Mouse (Mus musculus) lung, adult 2 months (tissue): ENCODE data around the gene Prrx1.

Experiments used
- CTCF ChIP-seq: fragments of 200-500 bp; IDR thresholded peaks from 2 replicates; pipeline ENCODE4 v1.5.1; 2011; ENCODE audit warnings: mild to moderate bottlenecking, low read length, control low read depth; ENCODE audit not compliant: insufficient read depth
- POLR2A ChIP-seq: fragments of 200-500 bp; IDR thresholded peaks from 2 replicates; pipeline ENCODE4 v1.6.1; 2011; ENCODE audit warnings: low read depth, mild to moderate bottlenecking, control low read depth, low read length, borderline replicate concordance; ENCODE audit errors: extremely low read depth

DNA sequence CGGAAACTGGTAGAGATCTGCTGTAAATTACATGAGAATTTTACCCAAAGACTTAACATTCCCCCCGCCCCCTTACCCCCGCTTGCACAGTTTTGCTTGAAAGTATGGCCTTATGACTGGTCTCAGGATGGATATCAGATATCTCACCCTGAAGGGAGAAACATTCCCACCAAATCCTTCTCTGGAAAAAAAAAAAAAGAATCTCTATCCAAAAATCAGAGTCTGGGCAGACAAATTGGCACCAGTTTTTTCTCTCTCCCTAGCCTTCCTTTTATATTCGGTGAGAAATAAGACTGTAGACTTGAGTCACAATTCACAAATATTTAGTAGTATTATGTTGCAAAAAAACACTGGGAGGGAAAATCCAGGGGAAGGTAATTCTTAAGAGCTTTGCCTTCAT lies 42.7 kb upstream of the Prrx1 start:
- TF ChIP-seq CTCF: no peak
- no peak for TF ChIP-seq POLR2A
